Mouse (Mus musculus) liver, embryonic 13.5 days (tissue): ENCODE results near the gene Tmem256. TPM values are rescaled to one million over a fixed set of nuclear protein-coding genes. Genes with fewer than 3 reads are reported as not detected.

Experiments used
- ATAC-seq: fragments of 200-750 bp; cut with Nextera tagmentation; 2 replicates; pipeline ENCODE4 v1.8.0; 2017; ENCODE audit warnings: low read depth, mild to moderate bottlenecking, moderate number of reproducible peaks, moderate library complexity
- DNase-seq: peaks from one replicate; pipeline ENCODE4 v3.0.0; 2022
- H3K27ac ChIP-seq: fragments of 300-500 bp; sonication (generic); 2 replicates; pipeline ENCODE4 v1.5.1; 2015; ENCODE audit warnings: moderate library complexity, mild to moderate bottlenecking, inconsistent platforms
- H3K27me3 ChIP-seq: fragments of 300-500 bp; sonication (generic); 2 replicates; pipeline ENCODE4 v1.6.1; 2015; ENCODE audit warnings: mild to moderate bottlenecking, inconsistent platforms
- H3K36me3 ChIP-seq: fragments of 300-500 bp; sonication (generic); 2 replicates; pipeline ENCODE4 v1.6.1; 2015; ENCODE audit warnings: mild to moderate bottlenecking, inconsistent platforms
- H3K4me1 ChIP-seq: fragments of 300-500 bp; sonication (generic); replicated peaks from 2 replicates; pipeline ENCODE4 v1.6.1; 2015; ENCODE audit warnings: inconsistent platforms
- H3K4me2 ChIP-seq: fragments of 300-500 bp; sonication (generic); 2 replicates; pipeline ENCODE4 v1.6.1; 2015; ENCODE audit warnings: inconsistent platforms, mild to moderate bottlenecking, moderate library complexity
- H3K4me3 ChIP-seq: fragments of 300-500 bp; sonication (generic); replicated peaks from 2 replicates; pipeline ENCODE4 v1.5.1; 2015; ENCODE audit warnings: mild to moderate bottlenecking, inconsistent platforms
- H3K9ac ChIP-seq: fragments of 300-500 bp; sonication (generic); 2 replicates; pipeline ENCODE4 v1.6.1; 2015; ENCODE audit warnings: mild to moderate bottlenecking, inconsistent platforms
- H3K9me3 ChIP-seq: fragments of 300-500 bp; sonication (generic); replicated peaks from 2 replicates; pipeline ENCODE4 v1.6.1; 2016; ENCODE audit warnings: inconsistent platforms
- WGBS: fragments of 180-500 bp; shearing (Covaris S2); methylation state at CpG from one replicate; pipeline ENCODE4 v1.1.7; 2015; ENCODE audit not compliant: insufficient replicate concordance; 5-methylcytosine and 5-hydroxymethylcytosine counted together
- polyA plus RNA-seq: library from polyadenylated mRNA; unstranded; fragments of >200 nt; fragmentation: Nextera tagmentation; extraction: Ambion mirVana; gene quantifications from 2 replicates; pipeline ENCODE4 v1.2.1, GENCODE M21; 2015

Tmem256 gene
- polyA plus RNA-seq, 1 experiment from 2014 or later = 345 TPM

- no peak for ATAC-seq
Observed at GRCm38 (mm10) chr11:69816520-69816919, 21.8 kb upstream of the Tmem256 start.

GRCm38 (mm10) chr11:69818365-69818764, 19.9 kb upstream of the Tmem256 start, which contains the start of gene Spem2:
TSS of gene Spem2 (minus strand) at chr11:69818465.
- H3K27me3 ChIP-seq = peaks cover 15% of the 10 kb centered on the region
- H3K9me3 ChIP-seq = no peaks in the 10 kb centered on the region; the same call in 1 of the 2 replicates
- 62% methylated on average over 2 of the region's 2 CpGs for WGBS
- H3K4me2 ChIP-seq = no peak within 1 kb of the TSS
- H3K4me3 ChIP-seq = no peak within 1 kb of the TSS
- DNase-seq (no peak), ATAC-seq (no peak)
- H3K36me3 ChIP-seq = no peaks in the 10 kb centered on the region
- no peak within 1 kb of the TSS for H3K9ac ChIP-seq
- H3K27ac ChIP-seq = no peak within 1 kb of the TSS
- no peaks in the 10 kb centered on the region for H3K4me1 ChIP-seq

More at GRCm38 (mm10) chr11:69816520-69816919, 21.8 kb upstream of the Tmem256 start:
- Histone ChIP-seq H3K27me3 (peaks cover 24% of the 10 kb centered on the region), H3K4me3 (no peak overlapping the region), H3K27ac (no peak overlapping the region), H3K9me3 (no peaks in the 10 kb centered on the region; the same call in 1 of the 2 replicates), H3K4me2 (no peak overlapping the region), H3K4me1 (no peaks in the 10 kb centered on the region), H3K36me3 (no peaks in the 10 kb centered on the region), H3K9ac (no peak overlapping the region)
- WGBS = 83% methylated on average over 12 of the region's 12 CpGs
- DNase-seq = no peak

GRCm38 (mm10) chr11:69818871-69819270, 19.4 kb upstream of the Tmem256 start:
- Histone ChIP-seq H3K4me2 (no peak overlapping the region), H3K4me1 (no peaks in the 10 kb centered on the region), H3K4me3 (no peak overlapping the region), H3K9ac (no peak overlapping the region), H3K9me3 (no peaks in the 10 kb centered on the region; the same call in 1 of the 2 replicates), H3K36me3 (no peaks in the 10 kb centered on the region), H3K27ac (no peak overlapping the region), H3K27me3 (peaks cover 20% of the 10 kb centered on the region)
- ATAC-seq (no peak), DNase-seq (no peak)
- 66% methylated on average over 8 of the region's 8 CpGs for WGBS

- H3K27me3 ChIP-seq = peaks cover 15% of the 10 kb centered on the region
- ATAC-seq = no peak
- no peak within 1 kb of the TSS for H3K4me3 ChIP-seq
- DNase-seq = no peak
- H3K27ac ChIP-seq = no peak within 1 kb of the TSS
- peaks cover 17% of the 10 kb centered on the region for H3K36me3 ChIP-seq
- H3K9me3 ChIP-seq = no peaks in the 10 kb centered on the region
- H3K4me2 ChIP-seq = no peak within 1 kb of the TSS
- 69% methylated on average over 3 of the region's 3 CpGs for WGBS
- H3K4me1 ChIP-seq = no peaks in the 10 kb centered on the region
- H3K9ac ChIP-seq = no peak within 1 kb of the TSS
Observed at GRCm38 (mm10) chr11:69822080-69822479, 16.2 kb upstream of the Tmem256 start, which contains the start of gene Spem1. TSS of gene Spem1 (minus strand) at chr11:69822180.

- no peak overlapping the region for H3K9ac ChIP-seq
- no peaks in the 10 kb centered on the region for H3K4me1 ChIP-seq
- DNase-seq (no peak), ATAC-seq (no peak)
- 67% methylated on average over 2 of the region's 2 CpGs for WGBS
- no peak overlapping the region for H3K4me2 ChIP-seq
- H3K36me3 ChIP-seq = peaks cover 24% of the 10 kb centered on the region
- H3K4me3 ChIP-seq = no peak overlapping the region
- no peaks in the 10 kb centered on the region for H3K9me3 ChIP-seq
- peaks cover 9% of the 10 kb centered on the region for H3K27me3 ChIP-seq
- H3K27ac ChIP-seq = no peak overlapping the region
Observed at GRCm38 (mm10) chr11:69823456-69823855, 14.9 kb upstream of the Tmem256 start.

GRCm38 (mm10) chr11:69828832-69829231, 9.5 kb upstream of the Tmem256 start:
- DNase-seq (no peak), ATAC-seq (0 out of 2 replicates have a peak, but pooled peaks have one; percentile 24)
- 76% methylated on average over 5 of the region's 5 CpGs for WGBS

GRCm38 (mm10) chr11:69833554-69833953, 4.8 kb upstream of the Tmem256 start:
- Histone ChIP-seq H3K27me3 (peaks cover 61% of the 10 kb centered on the region), H3K9ac (peak overlapping the region; percentile 68), H3K4me3 (peak overlapping the region; percentile 53), H3K36me3 (no peaks in the 10 kb centered on the region), H3K4me2 (peak overlapping the region; percentile 71), H3K4me1 (peaks cover 51% of the 10 kb centered on the region), H3K9me3 (no peaks in the 10 kb centered on the region), H3K27ac (no peak overlapping the region)
- DNase-seq = no peak
- ATAC-seq = no peak
- 43% methylated on average over 8 of the region's 8 CpGs for WGBS

More at GRCm38 (mm10) chr11:69828832-69829231, 9.5 kb upstream of the Tmem256 start:
- H3K9ac ChIP-seq = no peak overlapping the region
- H3K4me2 ChIP-seq = no peak overlapping the region
- peaks cover 24% of the 10 kb centered on the region for H3K36me3 ChIP-seq
- H3K9me3 ChIP-seq = no peaks in the 10 kb centered on the region
- H3K4me3 ChIP-seq = no peak overlapping the region
- H3K27me3 ChIP-seq = peaks cover 23% of the 10 kb centered on the region
- H3K4me1 ChIP-seq = peaks cover 13% of the 10 kb centered on the region
- H3K27ac ChIP-seq = no peak overlapping the region

GRCm38 (mm10) chr11:69834001-69834549, 4.2 kb upstream of the Tmem256 start:
- Histone ChIP-seq H3K4me2 (peak overlapping the region; percentile 71), H3K27ac (0 out of 2 replicates have a peak overlapping the region, but pooled peaks have one; percentile 19), H3K9me3 (no peaks in the 10 kb centered on the region), H3K9ac (peak overlapping the region; percentile 68), H3K27me3 (peaks cover 61% of the 10 kb centered on the region), H3K4me1 (peaks cover 53% of the 10 kb centered on the region), H3K4me3 (peak overlapping the region; percentile 53), H3K36me3 (no peaks in the 10 kb centered on the region)
- 2% methylated on average over 45 of the region's 48 CpGs for WGBS
- ATAC-seq (peak; percentile 21; the same call in 1 of the 2 replicates), DNase-seq (peak; percentile 55)

GRCm38 (mm10) chr11:69835326-69835965, 2.9 kb upstream of the Tmem256 start:
- Histone ChIP-seq H3K36me3 (0 out of 2 replicates have a peak, but pooled peaks cover 3% of the 10 kb centered on the region), H3K27ac (no peak overlapping the region), H3K4me2 (peak overlapping the region; percentile 95; the same call in 1 of the 2 replicates), H3K9me3 (no peaks in the 10 kb centered on the region), H3K4me3 (no peak overlapping the region; the same call in 1 of the 2 replicates), H3K27me3 (peaks cover 58% of the 10 kb centered on the region), H3K9ac (no peak overlapping the region), H3K4me1 (peaks cover 65% of the 10 kb centered on the region)
- ATAC-seq (no peak), DNase-seq (no peak)
- 15% methylated on average over 9 of the region's 9 CpGs for WGBS

GRCm38 (mm10) chr11:69835966-69836335, 2.4 kb upstream of the Tmem256 start:
- no peak for ATAC-seq
- no peak overlapping the region for H3K9ac ChIP-seq
- no peaks in the 10 kb centered on the region for H3K9me3 ChIP-seq
- no peak overlapping the region for H3K27ac ChIP-seq
- peak overlapping the region; percentile 95 for H3K4me2 ChIP-seq
- H3K27me3 ChIP-seq = peaks cover 58% of the 10 kb centered on the region
- peaks cover 65% of the 10 kb centered on the region for H3K4me1 ChIP-seq
- no peak overlapping the region; the same call in 1 of the 2 replicates for H3K4me3 ChIP-seq
- no peak for DNase-seq
- 0 out of 2 replicates have a peak, but pooled peaks cover 3% of the 10 kb centered on the region for H3K36me3 ChIP-seq
- 17% methylated on average over 4 of the region's 4 CpGs for WGBS

- H3K27ac ChIP-seq = peak overlapping the region; percentile 55
- peak overlapping the region; percentile 72 for H3K9ac ChIP-seq
- peaks cover 58% of the 10 kb centered on the region for H3K4me1 ChIP-seq
- H3K27me3 ChIP-seq = peaks cover 58% of the 10 kb centered on the region
- peak overlapping the region; percentile 70 for H3K4me3 ChIP-seq
- no peak for DNase-seq
- H3K9me3 ChIP-seq = no peaks in the 10 kb centered on the region
- WGBS = 2% methylated on average over 50 of the region's 52 CpGs
- 0 out of 2 replicates have a peak, but pooled peaks cover 3% of the 10 kb centered on the region for H3K36me3 ChIP-seq
- ATAC-seq = no peak
- H3K4me2 ChIP-seq = peak overlapping the region; percentile 95
Observed at GRCm38 (mm10) chr11:69836703-69837576, 1.4 kb upstream of the Tmem256 start.
